Mouse (Mus musculus) adrenal gland, adult (tissue): ENCODE measurements around the gene Adam12.

Source experiments
- DNase-seq, 2 experiments: peaks; one replicate each; pipeline ENCODE4 v3.0.0; 2022 to 2023; ENCODE audit warnings: low spot score in 1 of 2; ENCODE audit not compliant: inconsistent age in 2 of 2

Gene Adam12

DNA sequence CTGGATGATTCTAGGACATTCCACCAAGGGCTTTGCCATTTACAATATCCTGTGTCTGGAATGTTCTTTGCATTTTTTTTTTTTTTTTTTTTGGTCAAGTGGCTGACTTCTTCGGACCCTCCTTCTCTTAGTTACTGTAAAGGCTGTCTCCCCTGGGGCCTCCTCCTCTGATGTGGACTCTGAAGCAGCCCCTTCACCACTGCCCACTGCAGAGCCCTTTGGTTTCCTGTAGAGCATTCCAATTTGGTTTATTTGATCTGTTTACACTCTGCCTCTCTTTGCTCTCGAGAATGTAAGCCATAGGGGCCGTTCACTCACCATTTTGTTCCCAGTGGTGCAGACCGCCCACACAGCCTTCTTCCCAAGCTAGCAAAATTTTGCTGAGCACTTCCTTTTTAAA is 216.7 kb downstream of the Adam12 start:
- no peak for DNase-seq

- no peak for DNase-seq
Measured at GRCm38 (mm10) chr7:134014733-134015132, 217.2 kb downstream of the Adam12 start.

- DNase-seq = no peak
Measured at GRCm38 (mm10) chr7:134009157-134009556, 222.8 kb downstream of the Adam12 start.

DNA sequence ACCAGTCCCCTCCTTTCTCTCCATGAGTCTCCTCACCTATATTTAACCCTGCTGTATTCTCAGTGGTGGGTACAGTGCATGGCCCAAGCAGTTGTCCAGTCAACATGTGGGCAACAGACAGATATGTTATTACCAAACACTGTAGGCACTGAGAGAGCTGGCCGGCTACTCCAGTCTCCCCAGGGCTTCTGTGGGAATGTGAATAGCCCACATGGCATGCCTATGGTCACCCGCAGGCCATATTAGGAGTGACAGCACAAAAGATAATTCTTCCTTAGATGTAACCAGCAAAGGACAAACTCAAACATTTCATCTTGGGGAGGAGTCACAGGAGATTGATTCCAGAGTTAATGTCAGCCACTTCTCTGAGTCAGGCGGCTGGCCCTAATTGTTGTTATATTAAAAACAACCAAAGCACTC is 224.0 kb downstream of the Adam12 start:
- no peak for DNase-seq

- DNase-seq = peak in 1 of 2 experiments; percentile 62
Measured at GRCm38 (mm10) chr7:134001581-134001980, 230.4 kb downstream of the Adam12 start.

DNA sequence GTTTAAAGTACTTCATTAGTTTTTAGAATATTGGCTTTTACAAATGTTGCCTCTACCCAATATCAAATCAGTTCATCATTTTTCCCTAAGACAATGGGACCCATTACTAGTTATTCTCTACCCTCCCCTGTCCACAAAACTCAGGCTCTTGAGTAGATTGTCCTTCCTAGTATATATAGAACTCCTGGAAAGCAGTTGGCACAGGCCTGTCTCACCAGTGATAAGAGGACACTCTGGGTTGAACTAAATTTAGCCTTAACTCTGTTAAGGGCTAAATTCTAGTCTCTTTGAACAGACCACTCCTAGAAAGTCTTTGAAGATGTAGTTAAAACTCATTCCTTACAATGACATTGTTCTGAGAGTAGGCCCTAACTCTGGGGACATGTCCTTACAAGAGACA is 241.0 kb downstream of the Adam12 start:
- DNase-seq = no peak

GRCm38 (mm10) chr7:133988356-133988755 is 243.6 kb downstream of the Adam12 start:
- peak in 1 of 2 experiments; percentile 62 for DNase-seq

- no peak for DNase-seq
Measured at GRCm38 (mm10) chr7:133986201-133986600, 245.7 kb downstream of the Adam12 start.

- DNase-seq = no peak
Measured at GRCm38 (mm10) chr7:133985648-133986047, 246.3 kb downstream of the Adam12 start.

GRCm38 (mm10) chr7:133976388-133977122 is 255.4 kb downstream of the Adam12 start:
- DNase-seq = no peak

DNA sequence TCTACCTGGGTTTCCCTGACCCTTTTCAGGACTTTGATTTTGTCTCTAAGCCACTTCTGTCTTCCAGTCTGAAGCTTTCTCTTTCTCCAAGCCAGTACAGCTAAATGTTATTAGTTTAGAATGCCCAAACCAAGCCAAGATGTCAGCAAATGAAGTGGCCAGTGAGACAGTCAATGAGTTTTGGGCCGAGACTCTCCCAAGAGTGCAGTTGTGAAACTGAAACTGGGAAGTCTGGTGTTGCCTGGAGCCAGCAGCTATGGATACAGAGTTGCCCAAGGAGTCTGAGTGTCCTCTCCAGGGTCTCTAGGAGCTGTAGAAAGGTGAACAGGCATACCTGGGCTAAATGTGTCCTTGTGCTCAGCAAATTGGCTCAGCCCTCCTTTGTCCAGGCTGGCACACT is 260.9 kb downstream of the Adam12 start:
- peak in 1 of 2 experiments; percentile 53 for DNase-seq

GRCm38 (mm10) chr7:133970407-133970806 is 261.5 kb downstream of the Adam12 start:
- DNase-seq = no peak

- no peak for DNase-seq
Measured at GRCm38 (mm10) chr7:133967906-133968305, 264.0 kb downstream of the Adam12 start.

- no peak for DNase-seq
Measured at GRCm38 (mm10) chr7:133963501-133963900, 268.4 kb downstream of the Adam12 start.

DNA sequence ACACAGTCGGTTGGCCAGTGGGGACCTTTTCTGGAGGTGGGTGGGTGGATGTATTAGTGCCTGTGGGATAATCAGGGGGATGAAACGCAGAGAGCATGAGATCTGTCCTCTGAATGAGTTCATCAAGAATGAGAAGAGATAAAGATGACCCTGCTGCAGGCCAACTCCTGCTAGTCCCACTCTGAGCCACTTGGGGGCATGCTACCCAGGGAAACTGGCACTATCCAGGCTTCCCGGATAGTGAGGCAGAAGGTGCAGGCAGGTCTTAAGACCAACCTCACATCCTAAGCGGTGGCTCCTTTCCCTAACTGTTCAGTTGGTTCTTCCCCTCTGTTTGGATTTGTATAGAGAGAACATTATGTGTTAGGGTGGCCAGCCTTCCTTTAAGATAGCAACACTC is 272.7 kb downstream of the Adam12 start:
- peak; percentile 67 to 88 for DNase-seq

GRCm38 (mm10) chr7:133957873-133958272 is 274.1 kb downstream of the Adam12 start:
- DNase-seq = no peak

- DNase-seq = no peak
Measured at GRCm38 (mm10) chr7:133954111-133955091, 277.5 kb downstream of the Adam12 start.

DNA sequence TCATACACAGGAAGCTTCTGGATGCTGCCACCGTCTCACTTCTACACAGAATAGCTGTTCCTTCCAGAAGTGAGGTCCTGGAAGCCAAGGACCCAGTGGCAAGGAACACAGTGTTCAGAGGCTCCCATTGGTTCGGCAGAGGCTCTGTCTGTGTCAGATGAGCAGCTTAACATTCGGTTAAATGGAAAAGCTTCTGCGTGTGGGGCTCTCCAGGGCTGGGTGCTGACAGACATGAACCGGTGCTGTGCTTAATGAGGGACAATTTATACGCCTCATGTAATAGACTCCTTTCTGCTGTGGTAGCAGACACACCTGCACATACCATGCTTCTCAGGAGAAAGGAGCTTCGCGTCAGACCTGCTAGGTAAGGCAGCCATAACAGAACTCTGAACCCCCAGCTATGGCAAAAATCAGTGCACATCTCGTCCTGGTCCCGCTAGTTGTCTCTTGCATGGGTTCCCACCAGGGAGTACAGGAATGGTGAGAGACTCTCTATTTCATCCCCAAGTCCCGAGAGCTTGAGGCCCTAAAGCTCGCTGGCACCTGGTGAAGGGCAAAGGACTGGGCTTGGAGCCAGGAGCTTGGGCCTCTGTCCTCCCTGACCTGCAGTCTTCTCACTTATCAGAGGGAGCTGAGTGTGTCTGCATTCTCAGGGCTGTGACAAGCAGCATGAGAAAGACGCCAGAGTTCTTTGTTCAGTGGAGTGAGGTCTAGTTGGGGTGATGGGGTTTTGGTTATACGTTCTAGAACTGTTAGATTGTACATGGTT is 280.0 kb downstream of the Adam12 start:
- DNase-seq = peak; percentile 61 to 70

GRCm38 (mm10) chr7:133947360-133947759 is 284.6 kb downstream of the Adam12 start:
- DNase-seq = no peak

- DNase-seq = peak in 1 of 2 experiments; percentile 79
Measured at GRCm38 (mm10) chr7:133946757-133947345, 285.1 kb downstream of the Adam12 start.

GRCm38 (mm10) chr7:133946113-133946512 is 285.8 kb downstream of the Adam12 start:
- DNase-seq = no peak
